Mouse (Mus musculus) skeletal muscle tissue, adult 2 months (tissue): ENCODE data around the gene Mettl27.
"Not testable (repeated sequence)": the region's sequence is repeated elsewhere in the genome, so short reads cannot be mapped to it uniquely, and the experiment has no call there.

Experiments used
- DNase-seq: peaks from one replicate; pipeline ENCODE4 v3.0.0-alpha.2; 2012; ENCODE audit warnings: low read depth, low spot score

The Mettl27 gene

GRCm38 (mm10) chr5:134951053-134951884 is 19.1 kb downstream of the Mettl27 start:
- no peak for DNase-seq

GRCm38 (mm10) chr5:134955491-134955890 is 23.3 kb downstream of the Mettl27 start:
- DNase-seq = no peak

GRCm38 (mm10) chr5:134959114-134959513 is 26.9 kb downstream of the Mettl27 start:
- DNase-seq = peak; percentile 57

- DNase-seq = no peak
These were observed 28.3 kb downstream of the Mettl27 start for GRCm38 (mm10) chr5:134960430-134960829.

- no peak for DNase-seq
These were observed 29.4 kb downstream of the Mettl27 start for GRCm38 (mm10) chr5:134961519-134961918.

- DNase-seq = no peak
These were observed 31.4 kb downstream of the Mettl27 start for GRCm38 (mm10) chr5:134963546-134963945.

GRCm38 (mm10) chr5:134964655-134965054 is 32.5 kb downstream of the Mettl27 start:
- not testable (repeated sequence) for DNase-seq

- peak; percentile 48 for DNase-seq
These were observed 33.3 kb downstream of the Mettl27 start for GRCm38 (mm10) chr5:134965473-134965851.

GRCm38 (mm10) chr5:134965852-134966821 is 34.0 kb downstream of the Mettl27 start:
- DNase-seq = peak; percentile 33

GRCm38 (mm10) chr5:134967164-134967944 is 35.2 kb downstream of the Mettl27 start:
- no peak for DNase-seq

GRCm38 (mm10) chr5:134970671-134971070 is 38.5 kb downstream of the Mettl27 start:
- no peak for DNase-seq

- DNase-seq = no peak
These were observed 40.9 kb downstream of the Mettl27 start for GRCm38 (mm10) chr5:134973081-134973480.

- no peak for DNase-seq
These were observed 41.4 kb downstream of the Mettl27 start for GRCm38 (mm10) chr5:134973526-134973925.

GRCm38 (mm10) chr5:134974294-134974693 is 42.1 kb downstream of the Mettl27 start:
- DNase-seq = no peak

- no peak for DNase-seq
These were observed 42.8 kb downstream of the Mettl27 start for GRCm38 (mm10) chr5:134974921-134975320.

GRCm38 (mm10) chr5:134976164-134976563 is 44.0 kb downstream of the Mettl27 start:
- DNase-seq = no peak

- DNase-seq = no peak
These were observed 44.5 kb downstream of the Mettl27 start for GRCm38 (mm10) chr5:134976577-134977250.

GRCm38 (mm10) chr5:134977837-134978236 is 45.7 kb downstream of the Mettl27 start:
- DNase-seq = no peak

- DNase-seq = no peak
These were observed 49.0 kb downstream of the Mettl27 start for GRCm38 (mm10) chr5:134981149-134981548.

GRCm38 (mm10) chr5:134983111-134983510 is 50.9 kb downstream of the Mettl27 start:
- no peak for DNase-seq

GRCm38 (mm10) chr5:134983771-134984170 is 51.6 kb downstream of the Mettl27 start:
- no peak for DNase-seq
